Mouse (Mus musculus) bone marrow macrophage, adult 2 months (primary cell): ENCODE measurements at regions not wholly inside any gene's neighbourhood (a gene's known extent, or its start where the extent isn't known, plus 50 kb on each side); places are given as distances from the start of the nearest gene placed in this dataset.
"Not testable (repeated sequence)": the region's sequence is repeated elsewhere in the genome, so short reads cannot be mapped to it uniquely, and the experiment has no call there.

Source experiments
- H3K27ac ChIP-seq: 2 replicates; pipeline ENCODE4 v1.5.1; 2012; ENCODE audit warnings: low read depth, low read length; ENCODE audit not compliant: insufficient read depth
- H3K4me1 ChIP-seq: 2 replicates; pipeline ENCODE4 v1.6.1; 2012; ENCODE audit warnings: low read length; ENCODE audit not compliant: control insufficient read depth, insufficient read depth
- H3K4me3 ChIP-seq: 2 replicates; pipeline ENCODE4 v1.5.1; 2012; ENCODE audit warnings: mild to moderate bottlenecking, low read length, moderate library complexity; ENCODE audit not compliant: insufficient read depth
- CTCF ChIP-seq: IDR thresholded peaks from 2 replicates; pipeline ENCODE4 v1.5.1; 2012; ENCODE audit warnings: low read depth, mild to moderate bottlenecking, low read length, moderate library complexity
- POLR2A ChIP-seq: IDR thresholded peaks from 2 replicates; pipeline ENCODE4 v1.6.1; 2012; ENCODE audit warnings: mild to moderate bottlenecking, low read depth, low read length, borderline replicate concordance

DNA sequence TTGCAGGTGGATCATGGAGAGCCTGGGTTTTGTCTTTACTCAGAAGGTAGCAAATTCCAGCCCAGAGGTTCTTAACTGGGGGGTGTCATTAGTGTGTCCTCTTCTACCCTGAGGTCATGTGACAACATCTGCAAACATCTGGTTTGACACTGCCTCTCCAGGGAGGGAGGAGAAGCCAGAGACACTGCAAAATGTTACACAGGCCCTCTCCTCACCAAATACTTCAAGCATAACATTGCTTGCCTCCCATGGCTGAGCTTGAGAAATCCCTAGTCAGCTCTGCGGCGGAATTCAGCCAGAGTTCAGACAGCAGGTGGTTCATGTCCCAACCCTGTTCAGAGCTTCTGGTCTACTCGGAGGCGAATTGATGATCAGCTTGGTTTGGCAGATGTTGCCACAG, 178.4 kb upstream of the Prok2 start:
- H3K27ac ChIP-seq = no peak overlapping the region
- peaks cover 30% of the 10 kb centered on the region for H3K4me1 ChIP-seq
- no peak for TF ChIP-seq CTCF
- TF ChIP-seq POLR2A = no peak
- no peak overlapping the region for H3K4me3 ChIP-seq

DNA sequence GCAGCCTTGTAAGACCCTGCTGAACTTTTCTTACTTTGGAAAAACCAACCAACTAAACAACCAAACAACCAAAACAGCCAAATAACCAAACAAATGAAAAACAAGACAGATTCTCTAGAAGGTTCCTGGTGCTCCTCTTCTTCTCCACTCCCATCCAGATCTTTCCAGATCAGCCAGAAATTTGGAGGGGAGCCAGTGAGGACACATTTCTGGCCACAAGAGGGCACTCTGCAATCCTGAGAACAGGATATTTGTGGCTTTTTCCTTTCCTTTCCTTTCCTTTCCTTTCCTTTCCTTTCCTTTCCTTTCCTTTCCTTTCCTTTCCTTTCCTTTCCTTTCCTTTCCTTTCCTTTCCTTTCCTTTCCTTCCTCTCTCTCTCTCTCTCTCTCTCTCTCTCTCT, 177.9 kb upstream of the Prok2 start:
- H3K4me3 ChIP-seq, H3K27ac ChIP-seq: not testable (repeated sequence)
- H3K4me1 ChIP-seq = peaks cover 30% of the 10 kb centered on the region

DNA sequence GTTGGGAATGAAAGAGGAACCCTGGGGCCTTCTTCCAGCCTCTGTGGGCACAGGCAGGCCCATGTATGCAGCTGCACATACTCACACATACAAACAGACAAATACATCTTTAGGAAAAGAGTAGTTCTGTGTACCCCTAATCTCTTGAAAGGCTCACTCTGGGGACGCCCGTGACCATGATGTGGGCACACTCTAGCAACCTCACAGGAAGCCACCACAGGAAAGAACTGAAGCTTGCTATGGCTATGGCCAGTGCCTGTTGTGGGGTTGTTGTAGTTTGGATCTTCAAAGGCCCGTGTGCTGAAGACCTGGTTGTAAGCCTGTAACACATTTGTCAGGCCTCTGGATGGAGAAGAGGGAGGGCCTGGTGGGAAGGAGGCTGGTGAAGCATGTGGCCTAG, 175.4 kb upstream of the Prok2 start:
- TF ChIP-seq POLR2A (no peak), CTCF (no peak)
- Histone ChIP-seq H3K4me1 (peaks cover 30% of the 10 kb centered on the region), H3K27ac (no peak overlapping the region), H3K4me3 (no peak overlapping the region)

DNA sequence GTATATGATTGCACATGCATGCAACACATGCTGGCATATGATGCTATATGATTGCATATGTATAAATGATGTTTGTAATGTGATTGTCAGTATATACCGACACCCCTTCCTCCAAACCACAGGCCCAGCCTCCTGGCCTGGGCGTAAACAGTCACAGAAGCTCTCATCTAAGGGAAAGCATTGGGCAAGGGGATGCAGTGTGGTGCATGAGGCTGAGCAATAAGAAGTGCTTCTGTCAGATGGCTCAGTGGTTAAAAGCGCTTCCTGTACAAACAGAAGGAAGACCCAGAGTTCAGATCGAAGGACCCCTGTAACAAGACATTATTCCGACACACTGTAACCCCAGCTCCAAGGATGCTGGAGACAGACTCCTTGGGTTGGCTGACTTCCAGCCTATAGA, 175.0 kb upstream of the Prok2 start:
- Histone ChIP-seq H3K27ac (no peak overlapping the region), H3K4me1 (peaks cover 30% of the 10 kb centered on the region), H3K4me3 (no peak overlapping the region)
- TF ChIP-seq POLR2A = no peak
- no peak for TF ChIP-seq CTCF

DNA sequence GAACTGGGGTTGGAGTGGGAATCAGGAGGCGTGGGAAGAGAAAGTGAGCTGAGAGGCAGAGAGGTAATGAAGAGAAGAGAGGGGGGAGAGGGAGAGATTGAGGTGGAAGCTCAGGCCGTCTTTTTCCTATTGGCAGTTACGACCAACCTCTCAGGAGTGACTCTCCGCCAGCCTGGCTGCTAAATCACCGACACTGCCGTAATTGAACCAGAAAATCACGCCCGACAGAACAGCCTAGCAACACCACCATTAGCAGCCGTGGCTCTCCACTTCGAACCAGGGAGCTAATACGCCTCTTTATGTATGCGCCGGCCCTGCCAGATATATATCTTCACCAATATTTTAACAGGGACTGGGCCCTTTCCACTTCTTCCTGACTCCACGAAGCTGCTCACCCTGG, 173.5 kb upstream of the Prok2 start:
- no peak for TF ChIP-seq CTCF
- no peak for TF ChIP-seq POLR2A
- H3K4me1 ChIP-seq = peaks cover 30% of the 10 kb centered on the region
- H3K4me3 ChIP-seq = no peak overlapping the region
- no peak overlapping the region for H3K27ac ChIP-seq

DNA sequence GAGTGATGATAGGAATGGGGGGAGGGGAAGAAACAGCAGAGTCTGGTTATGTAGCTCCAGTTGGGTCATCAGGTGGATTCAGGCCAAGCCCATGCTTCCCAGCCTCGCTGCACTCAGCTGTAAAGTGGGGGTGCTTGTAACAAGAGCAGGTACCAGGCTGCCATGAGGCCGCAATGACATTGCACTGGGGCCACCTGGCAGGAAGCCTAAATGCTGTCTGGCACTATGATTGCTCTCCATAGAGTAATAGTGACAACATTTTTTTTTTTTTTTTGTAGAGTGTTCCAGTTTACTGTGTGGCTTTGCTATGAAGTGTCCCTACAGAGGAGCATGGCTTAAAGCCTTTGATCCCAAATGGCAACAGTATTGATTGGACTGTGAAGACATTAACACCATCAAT, 171.9 kb upstream of the Prok2 start:
- TF ChIP-seq POLR2A (no peak), CTCF (no peak)
- no peak overlapping the region for H3K27ac ChIP-seq
- H3K4me3 ChIP-seq = no peak overlapping the region
- peaks cover 19% of the 10 kb centered on the region for H3K4me1 ChIP-seq

DNA sequence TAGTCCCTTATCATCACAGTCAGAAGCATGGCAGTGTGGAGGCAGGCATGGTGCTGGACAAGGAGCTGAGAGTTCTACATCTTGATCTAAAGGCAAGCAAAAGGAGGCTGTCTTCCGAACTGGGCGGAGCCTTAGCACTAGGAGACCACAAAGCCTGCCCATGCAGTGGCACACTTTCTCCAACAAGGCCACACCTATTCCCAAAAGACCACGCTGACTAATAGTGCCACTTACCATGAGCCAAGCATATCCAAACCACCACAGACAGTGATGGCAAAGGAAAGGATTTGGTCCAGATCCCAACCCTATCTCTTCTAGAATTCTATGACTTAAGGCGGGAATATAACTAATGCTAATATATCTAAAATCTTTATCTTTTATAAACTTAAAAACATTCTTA, 169.4 kb upstream of the Prok2 start:
- Histone ChIP-seq H3K4me1 (no peaks in the 10 kb centered on the region), H3K27ac (no peak overlapping the region), H3K4me3 (no peak overlapping the region)
- TF ChIP-seq CTCF = no peak
- no peak for TF ChIP-seq POLR2A

DNA sequence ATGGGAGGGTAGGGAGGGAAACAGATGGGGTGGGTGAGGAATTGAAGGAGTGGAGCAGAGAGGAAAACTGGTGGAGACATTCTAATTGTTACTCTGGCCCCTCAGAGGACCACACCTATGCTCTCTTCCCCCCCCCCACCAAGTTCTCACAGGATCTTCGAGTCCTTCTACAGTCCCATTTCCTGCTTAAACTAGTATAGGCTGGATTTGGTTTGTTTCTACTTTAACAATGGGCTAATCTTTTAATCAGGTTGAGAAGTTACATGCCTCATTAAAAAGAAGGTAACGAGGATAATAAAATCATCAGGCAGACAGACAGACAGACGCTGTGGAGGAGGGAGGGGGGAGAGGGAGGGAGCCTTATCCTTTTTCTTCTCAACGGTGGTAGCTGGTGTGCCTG, 167.7 kb upstream of the Prok2 start:
- Histone ChIP-seq H3K4me1 (no peaks in the 10 kb centered on the region), H3K4me3 (no peak overlapping the region), H3K27ac (no peak overlapping the region)
- TF ChIP-seq CTCF (no peak), POLR2A (no peak)

DNA sequence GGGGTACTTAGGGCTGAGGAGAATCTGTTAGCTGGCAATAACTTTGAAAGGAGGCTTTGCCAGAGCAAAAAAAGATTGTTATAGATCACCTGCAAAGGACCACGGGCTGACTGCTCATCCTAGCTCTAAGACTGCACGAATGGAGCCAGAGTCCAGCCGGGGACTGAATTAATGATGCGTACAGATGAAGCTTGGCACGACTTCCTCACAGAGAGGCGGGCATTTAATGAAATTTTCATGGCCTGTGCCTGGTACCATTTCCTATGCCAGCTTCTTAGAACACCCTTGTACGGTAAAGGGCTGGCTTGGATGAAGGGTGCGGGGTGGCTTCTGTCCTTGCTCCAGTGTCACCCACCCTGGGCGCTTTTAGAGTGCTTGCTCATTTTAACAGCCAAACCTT, 166.0 kb upstream of the Prok2 start:
- Histone ChIP-seq H3K4me1 (no peaks in the 10 kb centered on the region), H3K4me3 (no peak overlapping the region), H3K27ac (no peak overlapping the region)
- TF ChIP-seq CTCF (no peak), POLR2A (no peak)

DNA sequence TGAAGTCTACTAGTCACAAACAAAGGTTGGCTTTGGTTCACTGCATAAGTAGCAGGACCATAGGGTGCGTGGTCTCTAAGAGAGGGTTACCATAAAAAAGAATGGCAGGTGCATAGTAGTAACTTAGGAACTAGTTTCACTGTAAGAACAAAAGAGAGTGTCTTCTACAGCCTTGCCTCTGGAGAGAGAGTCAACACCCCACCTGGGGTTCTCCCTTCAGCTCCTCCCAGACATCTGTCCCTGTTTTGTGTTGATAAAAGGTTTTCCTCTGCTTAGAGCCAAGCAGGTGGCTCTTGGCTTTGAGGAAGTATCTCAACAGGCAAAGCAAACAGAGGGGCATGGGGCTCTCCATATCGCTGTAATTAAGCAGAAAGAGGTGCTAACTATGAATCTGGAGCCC, 165.6 kb upstream of the Prok2 start:
- Histone ChIP-seq H3K4me1 (no peaks in the 10 kb centered on the region), H3K4me3 (no peak overlapping the region), H3K27ac (no peak overlapping the region)
- TF ChIP-seq CTCF = no peak
- no peak for TF ChIP-seq POLR2A

DNA sequence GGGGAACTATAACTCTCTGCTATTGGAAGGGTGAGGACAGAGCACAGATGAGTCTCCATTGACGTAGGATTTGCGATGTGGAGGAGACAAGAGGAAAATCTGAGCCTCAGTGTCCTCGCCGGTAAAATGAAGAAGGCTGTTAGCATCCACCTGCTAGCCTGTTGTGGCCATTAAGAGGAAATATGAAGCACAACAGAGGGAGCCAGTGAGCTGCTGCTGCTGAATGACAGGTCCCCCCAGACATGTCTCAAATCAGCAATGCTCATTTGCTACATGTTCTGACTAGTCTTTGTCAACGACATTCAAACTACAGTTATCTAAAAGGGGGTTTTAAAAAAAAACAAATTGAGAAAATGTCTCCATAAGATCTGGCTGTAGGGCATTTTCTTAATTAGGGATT, 164.6 kb upstream of the Prok2 start:
- no peaks in the 10 kb centered on the region for H3K4me1 ChIP-seq
- TF ChIP-seq POLR2A (no peak), CTCF (no peak)
- no peak overlapping the region for H3K4me3 ChIP-seq
- H3K27ac ChIP-seq = no peak overlapping the region
